Mouse (Mus musculus) forebrain, embryonic 14.5 days (tissue): ENCODE data around the gene C1qtnf7. TPM values are rescaled to one million over a fixed set of nuclear protein-coding genes. Genes with fewer than 3 reads are reported as not detected.

Experiments used
- ATAC-seq: fragments of 200-750 bp; cut with Nextera tagmentation; 2 replicates; pipeline ENCODE4 v1.8.0; 2017; ENCODE audit warnings: mild to moderate bottlenecking, moderate library complexity
- DNase-seq: peaks from one replicate; pipeline ENCODE4 v3.0.0-alpha.2; 2015; ENCODE audit warnings: low spot score
- H3K27ac ChIP-seq: fragments of 300-500 bp; sonication (generic); 2 replicates; pipeline ENCODE4 v1.5.1; 2014; ENCODE audit warnings: low read depth, mild to moderate bottlenecking, control low read depth, low read length, moderate library complexity
- H3K27me3 ChIP-seq: fragments of 300-500 bp; sonication (generic); replicated peaks from 2 replicates; pipeline ENCODE4 v1.6.1; 2014; ENCODE audit warnings: low read length, control low read depth, mixed read lengths; ENCODE audit not compliant: control insufficient read depth, insufficient read depth
- H3K36me3 ChIP-seq: fragments of 300-500 bp; sonication (generic); 2 replicates; pipeline ENCODE4 v1.6.1; 2014; ENCODE audit warnings: low read length, control low read depth; ENCODE audit not compliant: control insufficient read depth, insufficient read depth
- H3K4me1 ChIP-seq: fragments of 300-500 bp; sonication (generic); 2 replicates; pipeline ENCODE4 v1.6.1; 2014; ENCODE audit warnings: antibody characterized with exemption, low read length, control low read depth; ENCODE audit not compliant: control insufficient read depth, insufficient read depth
- H3K4me2 ChIP-seq: fragments of 300-500 bp; sonication (generic); 2 replicates; pipeline ENCODE4 v1.6.1; 2014; ENCODE audit warnings: mild to moderate bottlenecking, control low read depth, low read length
- H3K4me3 ChIP-seq: fragments of 300-500 bp; sonication (generic); 2 replicates; pipeline ENCODE4 v1.5.1; 2014; ENCODE audit warnings: low read depth, low read length, control low read depth
- H3K9ac ChIP-seq: fragments of 300-500 bp; sonication (generic); 2 replicates; pipeline ENCODE4 v1.6.1; 2014; ENCODE audit warnings: mild to moderate bottlenecking, low read length, control low read depth, moderate library complexity
- H3K9me3 ChIP-seq: fragments of 300-500 bp; sonication (generic); replicated peaks from 2 replicates; pipeline ENCODE4 v1.6.1; 2016; ENCODE audit warnings: low read length, control low read depth, mixed read lengths; ENCODE audit not compliant: control insufficient read depth
- WGBS: fragments of 180-500 bp; shearing (Covaris S2); extraction: QIAGEN DNeasy Blood & Tissue Kit; methylation state at CpG from one replicate; pipeline ENCODE4 v1.1.7; 2014; 5-methylcytosine and 5-hydroxymethylcytosine counted together
- polyA plus RNA-seq: library from polyadenylated mRNA; unstranded; fragments of >200 nt; fragmentation: Nextera tagmentation; extraction: Ambion mirVana; gene quantifications from 2 replicates; pipeline ENCODE4 v1.2.1, GENCODE M21; 2014

The C1qtnf7 gene
- polyA plus RNA-seq, 1 experiment from 2014 or later: 1.1 TPM

GRCm38 (mm10) chr5:43663531-43663930 is 148.2 kb downstream of the C1qtnf7 start:
- H3K4me2 ChIP-seq: no peak overlapping the region
- no peak overlapping the region for H3K9ac ChIP-seq
- H3K36me3 ChIP-seq: no peaks in the 10 kb centered on the region
- ATAC-seq: no peak
- no peaks in the 10 kb centered on the region for H3K27me3 ChIP-seq
- 45% methylated on average over 6 of the region's 6 CpGs for WGBS
- no peak overlapping the region for H3K27ac ChIP-seq
- no peaks in the 10 kb centered on the region for H3K9me3 ChIP-seq
- peaks cover 20% of the 10 kb centered on the region for H3K4me1 ChIP-seq
- DNase-seq: no peak
- H3K4me3 ChIP-seq: no peak overlapping the region

- peak overlapping the region; percentile 5; the same call in 1 of the 2 replicates for H3K4me3 ChIP-seq
- 8% methylated on average over 5 of the region's 5 CpGs for WGBS
Observed at GRCm38 (mm10) chr5:43665144-43665543, 149.8 kb downstream of the C1qtnf7 start.

More at GRCm38 (mm10) chr5:43665144-43665543, 149.8 kb downstream of the C1qtnf7 start:
- peak overlapping the region; percentile 38; the same call in 1 of the 2 replicates for H3K9ac ChIP-seq
- peaks cover 20% of the 10 kb centered on the region for H3K4me1 ChIP-seq
- H3K9me3 ChIP-seq: no peaks in the 10 kb centered on the region
- H3K36me3 ChIP-seq: no peaks in the 10 kb centered on the region
- H3K4me2 ChIP-seq: peak overlapping the region; percentile 39
- peak; percentile 85 for DNase-seq
- no peak overlapping the region for H3K27ac ChIP-seq
- ATAC-seq: peak; percentile 69
- H3K27me3 ChIP-seq: no peaks in the 10 kb centered on the region

Other genes with a start within 250 kb of the C1qtnf7 start
- 5.8 and 7.7 TPM in 2 replicates for gene Cc2d2a, start 146.8 kb downstream of the C1qtnf7 start, polyA plus RNA-seq